Mouse (Mus musculus): ENCODE data around the gene A930004D18Rik. TPM values are rescaled to one million over a fixed set of nuclear protein-coding genes. Genes with fewer than 3 reads are reported as not detected.
A peak's percentile ranks its signal among the peaks of the same experiment; 100 is the strongest.

A930004D18Rik gene
- polyA plus RNA-seq, 1 experiment, result 0.70 TPM

DNA sequence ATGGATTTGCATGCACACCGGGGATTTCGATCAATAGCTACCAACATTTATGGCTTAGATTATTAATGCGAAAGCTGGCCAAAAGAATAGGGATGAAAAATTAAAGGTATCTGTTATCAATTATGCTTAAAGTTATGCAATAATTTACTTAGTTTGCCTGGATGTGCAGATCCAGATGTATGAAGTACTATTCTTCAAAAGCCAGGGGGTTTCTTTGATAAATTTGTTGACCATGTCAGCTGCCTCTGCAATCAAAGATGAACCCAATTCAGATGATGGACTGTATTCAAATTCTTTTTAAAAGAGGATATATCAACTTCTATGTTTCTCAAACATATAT lies 14.3 kb upstream of the A930004D18Rik start:
- Histone ChIP-seq H3K27ac (ENCODE audit: insufficient read depth, low read depth, low read length) (no peak overlapping the region), H3K36me3 (ENCODE audit: control insufficient read depth, insufficient read depth, low read length) (no peaks in the 10 kb centered on the region), H3K4me3 (ENCODE audit: low read depth, low read length) (no peak overlapping the region), H3K4me1 (ENCODE audit: control insufficient read depth, insufficient read depth, insufficient read length, low read length) (no peaks in the 10 kb centered on the region), H3K27me3 (ENCODE audit: control insufficient read depth, insufficient read depth, low read length) (peaks cover 43% of the 10 kb centered on the region)
- TF ChIP-seq POLR2A (IDR thresholded peaks at IDR 0.05; ENCODE audit: low read depth, low read length) (no peak), CTCF (IDR thresholded peaks at IDR 0.05; ENCODE audit: extremely low read depth, insufficient read length, insufficient replicate concordance, low read depth, low read length) (no peak)
- WGBS, result 85% methylated on average over 3 of the region's 3 CpGs

DNA sequence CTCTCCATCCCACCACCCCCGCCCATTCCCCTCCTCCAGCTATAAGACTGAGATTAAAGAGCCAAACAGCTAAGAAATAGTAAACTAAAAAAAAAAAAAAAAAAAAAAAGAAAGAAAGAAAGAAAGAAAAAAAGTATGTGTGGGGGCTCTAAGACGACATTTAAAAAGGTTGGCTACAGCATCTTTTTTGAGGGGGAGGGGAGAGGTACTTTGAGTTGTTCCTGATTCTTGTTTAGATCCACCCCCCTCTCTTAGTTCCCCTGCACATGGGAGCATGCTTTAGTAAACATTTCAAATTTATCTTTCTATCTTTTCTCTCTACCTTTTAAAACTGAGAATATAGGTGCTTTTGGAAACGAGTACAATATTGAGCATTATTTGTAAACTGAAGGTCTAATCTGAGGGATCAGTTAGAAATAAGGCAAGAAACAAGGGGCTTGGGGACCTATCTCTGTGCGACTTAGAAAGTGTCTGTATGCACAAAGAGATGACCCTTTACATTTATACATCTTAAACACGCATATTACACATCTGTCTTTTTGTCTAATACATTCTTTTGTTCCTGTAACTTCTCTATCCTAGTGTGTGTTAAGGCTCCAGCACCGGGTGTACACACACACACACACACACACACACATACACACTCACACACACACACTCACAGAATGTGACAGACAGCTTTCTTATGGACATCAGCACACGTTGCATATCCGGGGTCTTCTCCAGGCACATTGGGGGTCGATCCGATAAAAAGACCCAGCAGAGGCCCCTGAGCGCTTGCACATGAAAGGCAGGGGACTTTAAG lies 13.7 kb upstream of the A930004D18Rik start:
- no peak overlapping the region for H3K27ac ChIP-seq (ENCODE audit: insufficient read depth, low read depth, low read length)
- no peak overlapping the region for H3K4me3 ChIP-seq (ENCODE audit: low read depth, low read length)
- H3K4me1 ChIP-seq (ENCODE audit: control insufficient read depth, insufficient read depth, insufficient read length, low read length), result no peaks in the 10 kb centered on the region; the same call in 1 of the 2 replicates
- WGBS, result 73% methylated on average over 11 of the region's 11 CpGs
- H3K36me3 ChIP-seq (ENCODE audit: control insufficient read depth, insufficient read depth, low read length), result no peaks in the 10 kb centered on the region
- peaks cover 48% of the 10 kb centered on the region for H3K27me3 ChIP-seq (ENCODE audit: control insufficient read depth, insufficient read depth, low read length)
- no peak for TF ChIP-seq POLR2A (IDR thresholded peaks at IDR 0.05; ENCODE audit: low read depth, low read length)
- TF ChIP-seq CTCF (IDR thresholded peaks at IDR 0.05; ENCODE audit: extremely low read depth, insufficient read length, insufficient replicate concordance, low read depth, low read length), result no peak

DNA sequence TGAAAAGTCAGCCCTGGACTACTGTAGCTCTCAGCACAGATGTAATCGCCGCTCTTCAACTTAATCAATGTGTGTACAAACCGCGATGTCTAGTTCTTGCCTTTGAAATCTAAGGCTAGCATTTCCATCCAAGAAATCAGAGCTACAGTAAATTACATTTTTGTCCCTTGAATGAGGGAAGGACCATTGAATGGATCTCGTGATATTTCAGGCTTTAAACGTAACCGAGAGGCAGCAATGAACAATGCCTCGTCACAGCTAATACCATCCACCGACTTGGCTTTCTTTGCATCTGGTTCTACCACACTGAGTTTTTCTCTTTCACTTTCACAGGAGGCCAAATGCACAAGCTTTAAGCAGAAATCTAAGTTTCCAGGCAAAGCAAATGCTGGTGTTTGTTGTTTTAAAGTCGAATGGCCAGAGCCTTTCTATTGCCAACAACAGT lies 13.0 kb upstream of the A930004D18Rik start:
- Histone ChIP-seq H3K27ac (ENCODE audit: insufficient read depth, low read depth, low read length) (peak overlapping the region; percentile 71), H3K36me3 (ENCODE audit: control insufficient read depth, insufficient read depth, low read length) (no peaks in the 10 kb centered on the region), H3K27me3 (ENCODE audit: control insufficient read depth, insufficient read depth, low read length) (peaks cover 55% of the 10 kb centered on the region), H3K4me3 (ENCODE audit: low read depth, low read length) (no peak overlapping the region), H3K4me1 (ENCODE audit: control insufficient read depth, insufficient read depth, insufficient read length, low read length) (no peaks in the 10 kb centered on the region; the same call in 1 of the 2 replicates)
- WGBS, result 42% methylated on average over 10 of the region's 10 CpGs
- TF ChIP-seq POLR2A (IDR thresholded peaks at IDR 0.05; ENCODE audit: low read depth, low read length) (no peak), CTCF (IDR thresholded peaks at IDR 0.05; ENCODE audit: extremely low read depth, insufficient read length, insufficient replicate concordance, low read depth, low read length) (no peak)

DNA sequence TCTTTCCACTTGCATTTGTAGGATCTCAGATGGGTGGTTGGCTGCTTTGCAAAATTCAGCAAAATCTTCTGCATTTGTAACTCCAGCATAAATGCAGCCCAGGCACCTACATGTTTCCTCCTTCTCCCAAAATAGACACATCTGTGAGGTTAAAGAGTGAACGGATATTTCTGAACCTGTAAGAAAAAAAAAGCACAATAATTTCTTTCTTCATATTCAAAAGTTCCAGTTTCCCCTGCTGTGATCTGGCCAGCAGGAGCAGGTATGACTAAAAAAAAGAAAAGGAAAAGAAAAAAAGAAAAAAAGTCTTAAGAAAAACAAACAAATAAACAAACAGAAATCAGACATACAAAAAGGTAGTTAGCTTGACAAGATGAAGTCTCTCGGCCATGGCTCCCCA lies 12.5 kb upstream of the A930004D18Rik start:
- no peak overlapping the region for H3K4me3 ChIP-seq (ENCODE audit: low read depth, low read length)

DNA sequence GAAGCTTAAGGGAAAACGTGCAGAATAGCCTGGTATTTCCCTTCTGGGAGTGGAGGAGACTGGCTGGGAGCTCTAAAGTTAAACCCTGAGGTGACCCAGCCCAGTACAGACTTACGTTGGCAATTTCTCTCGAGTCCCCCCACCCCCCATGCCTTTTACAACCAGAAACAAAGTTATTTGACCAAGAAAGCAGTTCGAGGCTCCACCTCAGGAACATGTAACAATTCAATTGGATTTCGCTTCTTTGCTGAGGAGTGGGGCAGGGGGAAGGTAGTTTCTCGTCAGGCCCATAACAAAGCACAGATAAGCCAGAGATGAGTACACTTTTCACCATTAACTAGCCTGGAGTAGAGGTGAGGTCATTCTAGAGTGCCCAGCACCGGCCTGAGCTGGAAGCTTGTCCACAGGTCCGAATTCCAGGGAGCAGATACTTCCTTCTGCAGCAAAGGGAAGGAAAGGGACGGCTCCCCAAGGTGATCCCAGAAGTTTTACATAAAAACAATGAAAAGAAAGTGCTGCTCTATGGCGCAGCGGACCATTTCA lies 11.8 kb upstream of the A930004D18Rik start:
- WGBS, result 58% methylated on average over 11 of the region's 11 CpGs
- Histone ChIP-seq H3K36me3 (ENCODE audit: control insufficient read depth, insufficient read depth, low read length) (no peaks in the 10 kb centered on the region), H3K4me1 (ENCODE audit: control insufficient read depth, insufficient read depth, insufficient read length, low read length) (no peaks in the 10 kb centered on the region; the same call in 1 of the 2 replicates), H3K27me3 (ENCODE audit: control insufficient read depth, insufficient read depth, low read length) (peaks cover 58% of the 10 kb centered on the region), H3K4me3 (ENCODE audit: low read depth, low read length) (no peak overlapping the region), H3K27ac (ENCODE audit: insufficient read depth, low read depth, low read length) (no peak overlapping the region; the same call in 1 of the 2 replicates)
- no peak for TF ChIP-seq POLR2A (IDR thresholded peaks at IDR 0.05; ENCODE audit: low read depth, low read length)
- TF ChIP-seq CTCF (IDR thresholded peaks at IDR 0.05; ENCODE audit: extremely low read depth, insufficient read length, insufficient replicate concordance, low read depth, low read length), result no peak

More for the DNA sequence above, 12.5 kb upstream of the A930004D18Rik start:
- TF ChIP-seq POLR2A (IDR thresholded peaks at IDR 0.05; ENCODE audit: low read depth, low read length), result no peak
- no peak for TF ChIP-seq CTCF (IDR thresholded peaks at IDR 0.05; ENCODE audit: extremely low read depth, insufficient read length, insufficient replicate concordance, low read depth, low read length)
- Histone ChIP-seq H3K27ac (ENCODE audit: insufficient read depth, low read depth, low read length) (peak overlapping the region; percentile 71), H3K27me3 (ENCODE audit: control insufficient read depth, insufficient read depth, low read length) (peaks cover 56% of the 10 kb centered on the region), H3K36me3 (ENCODE audit: control insufficient read depth, insufficient read depth, low read length) (no peaks in the 10 kb centered on the region), H3K4me1 (ENCODE audit: control insufficient read depth, insufficient read depth, insufficient read length, low read length) (no peaks in the 10 kb centered on the region; the same call in 1 of the 2 replicates)
- 63% methylated on average over 2 of the region's 2 CpGs for WGBS

DNA sequence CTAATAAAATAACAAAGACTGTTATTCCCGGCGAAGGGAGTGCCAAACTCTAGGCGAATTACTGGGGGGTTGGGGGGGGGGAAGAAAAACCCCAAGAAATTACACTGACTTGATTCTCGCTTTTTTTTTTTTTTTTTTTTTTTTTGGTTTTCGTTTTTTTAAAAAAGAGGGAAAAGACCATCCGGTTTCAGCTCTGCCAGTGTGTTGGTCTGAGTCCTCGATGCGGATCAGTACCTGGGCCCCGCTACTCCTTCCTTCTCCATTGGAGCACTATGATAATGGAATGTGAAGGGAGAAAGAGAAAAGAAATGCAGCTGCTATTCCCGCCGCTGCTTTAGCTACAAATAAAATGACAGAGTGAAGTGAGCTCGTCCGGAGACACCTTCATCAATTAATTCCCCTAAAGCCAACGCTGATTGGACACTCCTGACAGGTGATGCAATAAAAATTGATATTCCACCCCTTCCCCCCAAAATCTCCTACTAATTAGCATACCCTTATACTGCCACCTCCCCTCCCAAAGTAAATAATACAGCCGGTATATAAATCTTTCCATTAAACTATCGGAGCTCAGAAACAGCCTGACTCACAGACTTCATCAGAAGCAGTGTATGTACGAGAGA lies 11.0 kb upstream of the A930004D18Rik start, which contains the start of gene Skida1:
Gene Skida1, minus strand, starts transcription at position 599 of the 623 bp plus-strand sequence.
- no peak for TF ChIP-seq POLR2A (IDR thresholded peaks at IDR 0.05; ENCODE audit: low read depth, low read length)
- TF ChIP-seq CTCF (IDR thresholded peaks at IDR 0.05; ENCODE audit: extremely low read depth, insufficient read length, insufficient replicate concordance, low read depth, low read length), result no peak
- no peaks in the 10 kb centered on the region for H3K36me3 ChIP-seq (ENCODE audit: control insufficient read depth, insufficient read depth, low read length)
- peak within 1 kb of the TSS; percentile 10 for H3K27ac ChIP-seq (ENCODE audit: insufficient read depth, low read depth, low read length)
- 8% methylated on average over 17 of the region's 17 CpGs for WGBS
- peak within 1 kb of the TSS; percentile 85 for H3K4me3 ChIP-seq (ENCODE audit: low read depth, low read length)
- no peaks in the 10 kb centered on the region; the same call in 1 of the 2 replicates for H3K4me1 ChIP-seq (ENCODE audit: control insufficient read depth, insufficient read depth, insufficient read length, low read length)
- H3K27me3 ChIP-seq (ENCODE audit: control insufficient read depth, insufficient read depth, low read length), result peaks cover 58% of the 10 kb centered on the region

Measured in small intestine, adult 2 months (tissue).